Mouse (Mus musculus): ENCODE data around the gene Olfr1291-ps1. TPM values are rescaled to one million over a fixed set of nuclear protein-coding genes. Genes with fewer than 3 reads are reported as not detected.

Olfr1291-ps1 gene
- not detected for total RNA-seq (2018; cell fraction: chromatin; rRNA removed)
- total RNA-seq (2018; cell fraction: cytosol; rRNA removed): not detected
- not detected for total RNA-seq (2018; cell fraction: nucleus; rRNA removed)
- not detected in 3 replicates for polyA plus RNA-seq (2018)

DNA sequence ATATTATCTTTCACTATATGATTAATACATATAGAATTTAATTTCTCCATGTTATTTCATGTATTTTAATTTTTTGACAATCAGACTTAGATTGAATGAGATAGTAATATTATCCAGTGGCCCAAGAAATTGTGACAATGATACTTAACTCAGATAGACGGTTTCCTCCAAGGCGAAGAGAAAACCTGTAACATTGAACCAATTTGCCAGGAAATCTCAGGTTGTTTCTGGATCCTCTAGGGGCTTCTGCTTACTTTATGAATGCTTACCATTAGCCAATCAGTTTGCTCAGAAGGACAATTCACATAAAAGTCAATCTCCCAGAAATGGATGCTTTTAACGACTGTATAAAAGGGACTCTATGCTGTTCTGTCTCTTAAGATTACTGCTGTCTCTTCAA is at the start of gene Olfr1291-ps1:
TSS of gene Olfr1291-ps1 (plus strand) at position 301 of the 400 bp plus-strand sequence.
- WGBS (ENCODE audit: missing documents): 82% methylated on average over 3 of the region's 3 CpGs
- H3K27ac ChIP-seq: no peak within 1 kb of the TSS
- no peaks in the 10 kb centered on the region for H3K36me3 ChIP-seq (ENCODE audit: inconsistent target)
- no peaks in the 10 kb centered on the region for H3K79me2 ChIP-seq (ENCODE audit: inconsistent target)
- no peak within 1 kb of the TSS for H3K4me3 ChIP-seq (ENCODE audit: inconsistent target)

DNA sequence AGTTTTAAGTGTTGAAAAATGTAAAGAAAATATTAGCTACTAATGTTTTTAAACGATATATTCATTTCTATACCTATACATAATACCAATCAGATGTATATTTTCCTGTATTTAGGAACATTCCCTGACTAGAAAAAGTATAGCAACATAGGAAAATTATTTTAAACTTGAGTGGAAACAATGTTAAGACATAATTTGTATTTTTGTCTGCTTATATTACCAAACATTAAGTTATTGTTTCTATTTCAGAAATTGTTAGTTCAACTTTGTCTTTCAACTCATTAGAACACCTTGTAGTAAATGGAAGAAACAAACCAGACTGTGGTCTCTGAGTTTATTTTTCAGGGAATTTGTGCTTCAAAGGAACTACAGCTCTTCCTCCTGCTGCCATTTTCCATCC is 48.1 kb upstream of the Olfr1291-ps1 start, which contains the start of gene Olfr1287:
TSS of gene Olfr1287 (plus strand) at position 301 of the 400 bp plus-strand sequence.
- Histone ChIP-seq H3K79me2 (ENCODE audit: inconsistent target) (no peaks in the 10 kb centered on the region), H3K36me3 (ENCODE audit: inconsistent target) (no peaks in the 10 kb centered on the region), H3K4me3 (ENCODE audit: inconsistent target) (no peak within 1 kb of the TSS), H3K27ac (no peak within 1 kb of the TSS)
- WGBS (ENCODE audit: missing documents): 90% methylated on average over 1 of the region's 1 CpGs

DNA sequence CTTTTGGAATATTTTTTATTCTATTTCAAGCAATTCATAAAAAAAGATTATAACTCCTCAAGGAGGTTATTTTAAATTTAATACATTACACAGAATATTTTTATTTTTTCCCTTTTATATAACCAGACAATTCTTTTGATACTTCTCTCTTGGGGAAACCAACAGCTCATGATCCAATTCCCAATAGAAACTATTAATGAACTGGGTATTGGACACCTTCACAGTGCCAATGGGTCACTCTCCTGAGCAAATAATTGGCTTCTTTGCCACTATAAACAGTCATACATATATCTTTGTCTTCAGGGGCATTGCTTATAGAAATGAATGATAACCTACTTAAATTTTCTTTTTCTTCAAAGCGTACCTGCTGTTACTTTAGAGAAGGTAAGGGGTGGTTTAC is 23.2 kb upstream of the Olfr1291-ps1 start, which contains the start of gene Olfr1288:
TSS of gene Olfr1288 (plus strand) at position 301 of the 400 bp plus-strand sequence.
- Histone ChIP-seq H3K36me3 (ENCODE audit: inconsistent target) (no peaks in the 10 kb centered on the region), H3K79me2 (ENCODE audit: inconsistent target) (no peaks in the 10 kb centered on the region), H3K27ac (no peak within 1 kb of the TSS), H3K4me3 (ENCODE audit: inconsistent target) (no peak within 1 kb of the TSS)
- WGBS (ENCODE audit: missing documents): 100% methylated on average over 1 of the region's 1 CpGs

DNA sequence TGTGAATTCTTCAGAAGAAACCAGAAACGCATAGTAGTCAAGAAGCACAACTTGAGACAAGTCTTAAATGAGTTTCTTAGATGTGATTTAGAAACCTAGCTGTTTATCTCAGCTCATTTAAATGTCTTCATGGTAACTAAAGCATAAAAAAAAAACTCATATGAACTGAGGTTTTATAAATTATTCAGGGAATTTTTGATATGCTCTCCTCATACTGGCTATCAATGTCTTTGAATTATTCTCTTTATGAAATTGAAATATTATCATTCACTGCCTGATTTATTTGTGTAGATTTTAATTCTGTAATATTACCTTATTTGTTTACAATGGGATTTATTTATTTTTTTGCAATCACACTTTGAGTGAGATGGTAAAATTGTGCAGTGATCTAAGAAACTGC is 16.5 kb upstream of the Olfr1291-ps1 start, which contains the start of gene Olfr1289:
TSS of gene Olfr1289 (plus strand) at position 301 of the 400 bp plus-strand sequence.
- H3K36me3 ChIP-seq (ENCODE audit: inconsistent target): no peaks in the 10 kb centered on the region
- H3K27ac ChIP-seq: no peak within 1 kb of the TSS
- H3K79me2 ChIP-seq (ENCODE audit: inconsistent target): no peaks in the 10 kb centered on the region
- no peak within 1 kb of the TSS for H3K4me3 ChIP-seq (ENCODE audit: inconsistent target)
- WGBS (ENCODE audit: missing documents): 71% methylated on average over 1 of the region's 1 CpGs

DNA sequence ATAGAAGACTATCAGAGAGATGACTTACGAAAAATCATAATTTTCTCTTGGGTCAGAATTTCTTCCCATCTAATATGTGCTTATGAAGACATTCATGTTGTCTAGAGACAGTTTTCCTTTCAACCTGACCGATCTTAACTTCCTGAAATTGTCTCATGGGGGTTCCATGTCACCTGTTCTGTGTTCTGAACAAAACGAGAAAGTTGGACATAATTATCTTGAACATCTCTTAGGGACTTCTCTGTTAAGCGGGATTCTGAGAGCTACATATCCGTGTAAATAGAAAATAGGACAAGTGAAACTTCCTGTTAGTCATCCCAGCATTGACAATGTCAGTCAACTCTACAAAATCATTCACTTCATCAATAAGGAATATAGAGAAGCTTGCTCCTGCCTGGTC is 3.3 kb upstream of the Olfr1291-ps1 start, which contains the start of gene Olfr1290:
TSS of gene Olfr1290 (minus strand) at position 101 of the 400 bp plus-strand sequence.
- no peaks in the 10 kb centered on the region for H3K79me2 ChIP-seq (ENCODE audit: inconsistent target)
- no peaks in the 10 kb centered on the region for H3K36me3 ChIP-seq (ENCODE audit: inconsistent target)
- no peak within 1 kb of the TSS for H3K27ac ChIP-seq
- 72% methylated on average over 5 of the region's 5 CpGs for WGBS (ENCODE audit: missing documents)
- H3K4me3 ChIP-seq (ENCODE audit: inconsistent target): no peak within 1 kb of the TSS

DNA sequence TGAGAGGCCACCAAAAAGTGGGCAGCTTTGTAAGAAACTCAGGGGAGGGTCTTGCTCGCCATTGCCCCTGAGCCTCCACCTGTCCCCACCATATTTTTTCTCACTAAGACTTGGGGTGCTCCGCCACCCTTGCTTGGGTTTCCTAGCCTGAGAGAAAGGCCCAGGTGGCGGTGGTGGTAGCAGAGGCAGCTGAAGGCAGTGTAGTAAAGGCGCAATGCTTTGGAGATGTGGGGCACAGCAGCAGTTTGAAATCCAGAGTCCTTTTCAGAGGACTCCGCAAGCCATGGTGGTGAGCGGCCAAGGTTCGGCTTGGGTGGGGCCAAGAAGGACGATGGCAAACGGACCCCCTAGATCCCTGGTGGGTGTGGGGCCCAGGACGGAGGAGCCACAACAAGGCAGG is 20.5 kb downstream of the Olfr1291-ps1 start:
- 87% methylated on average over 10 of the region's 10 CpGs for WGBS (ENCODE audit: missing documents)
- no peaks in the 10 kb centered on the region for H3K79me2 ChIP-seq (ENCODE audit: inconsistent target)
- H3K27ac ChIP-seq: no peak overlapping the region
- H3K36me3 ChIP-seq (ENCODE audit: inconsistent target): no peaks in the 10 kb centered on the region
- H3K4me3 ChIP-seq (ENCODE audit: inconsistent target): no peak overlapping the region

DNA sequence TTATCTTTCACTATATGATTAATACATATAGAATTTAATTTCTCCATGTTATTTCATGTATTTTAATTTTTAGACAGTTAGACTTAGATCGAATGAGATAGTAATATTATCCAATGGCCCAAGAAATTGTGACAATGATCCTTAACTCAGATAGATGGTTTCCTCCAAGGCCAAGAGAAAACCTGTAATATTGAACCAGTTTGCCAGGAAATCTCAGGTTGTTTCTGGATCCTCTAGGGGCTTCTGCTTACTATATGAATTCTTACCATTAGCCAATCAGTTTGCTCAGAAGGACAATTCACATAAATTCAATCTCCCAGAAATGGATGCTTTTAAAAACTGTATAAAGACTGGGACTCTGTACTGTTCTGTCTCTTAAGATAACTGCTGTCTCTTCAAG is 27.9 kb downstream of the Olfr1291-ps1 start, which contains the start of gene Olfr1293-ps:
TSS of gene Olfr1293-ps (plus strand) at position 301 of the 400 bp plus-strand sequence.
- Histone ChIP-seq H3K27ac (no peak within 1 kb of the TSS), H3K79me2 (ENCODE audit: inconsistent target) (no peaks in the 10 kb centered on the region), H3K36me3 (ENCODE audit: inconsistent target) (no peaks in the 10 kb centered on the region), H3K4me3 (ENCODE audit: inconsistent target) (no peak within 1 kb of the TSS)
- WGBS (ENCODE audit: missing documents): 80% methylated on average over 1 of the region's 1 CpGs

DNA sequence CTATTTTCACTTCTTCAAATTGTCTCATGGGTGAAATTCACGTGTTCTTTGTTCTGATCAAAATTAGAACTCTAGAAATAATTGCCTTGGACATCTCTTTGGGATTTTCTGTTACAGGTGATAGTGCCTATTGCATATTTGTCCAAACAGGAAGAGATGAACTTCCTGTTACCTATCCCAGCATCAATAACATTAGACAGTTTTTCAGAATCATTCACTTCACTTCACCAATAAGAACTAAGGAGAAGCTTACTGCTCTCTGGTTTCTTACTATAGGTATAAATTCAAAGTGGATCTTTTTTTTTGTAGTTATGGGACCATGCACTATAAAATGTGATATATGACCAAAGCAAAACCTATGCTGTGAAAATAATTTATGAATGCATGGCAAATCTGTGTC is 43.2 kb downstream of the Olfr1291-ps1 start, which contains the start of gene Olfr1294:
TSS of gene Olfr1294 (minus strand) at position 101 of the 400 bp plus-strand sequence.
- no peak within 1 kb of the TSS for H3K27ac ChIP-seq
- H3K79me2 ChIP-seq (ENCODE audit: inconsistent target): no peaks in the 10 kb centered on the region
- no peak within 1 kb of the TSS for H3K4me3 ChIP-seq (ENCODE audit: inconsistent target)
- no peaks in the 10 kb centered on the region for H3K36me3 ChIP-seq (ENCODE audit: inconsistent target)
- 56% methylated on average over 1 of the region's 1 CpGs for WGBS (ENCODE audit: missing documents)

Other genes starting within 250 kb of the Olfr1291-ps1 start
- gene Olfr1276, start 242.7 kb upstream of the Olfr1291-ps1 start, polyA plus RNA-seq (2018): not detected in 3 replicates
- gene Olfr1277, start 223.1 kb upstream of the Olfr1291-ps1 start, polyA plus RNA-seq (2018): not detected in 3 replicates
- not detected in 3 replicates for gene Olfr1278, start 207.0 kb upstream of the Olfr1291-ps1 start, polyA plus RNA-seq (2018)
- not detected in 3 replicates for gene Olfr1279, start 196.5 kb upstream of the Olfr1291-ps1 start, polyA plus RNA-seq (2018)
- not detected in 3 replicates for gene Olfr1280, start 183.2 kb upstream of the Olfr1291-ps1 start, polyA plus RNA-seq (2018)
- gene Olfr1281, start 170.7 kb upstream of the Olfr1291-ps1 start, polyA plus RNA-seq (2018): not detected in 3 replicates
- gene Olfr1282, start 161.1 kb upstream of the Olfr1291-ps1 start, polyA plus RNA-seq (2018): not detected in 3 replicates
- not detected in 3 replicates for gene Olfr1283, start 130.4 kb upstream of the Olfr1291-ps1 start, polyA plus RNA-seq (2018)
- not detected in 3 replicates for gene Olfr1284, start 121.7 kb upstream of the Olfr1291-ps1 start, polyA plus RNA-seq (2018)
- gene Olfr1286, start 74.1 kb upstream of the Olfr1291-ps1 start, polyA plus RNA-seq (2018): not detected in 3 replicates
- gene Olfr1287, start 48.0 kb upstream of the Olfr1291-ps1 start, polyA plus RNA-seq (2018): not detected in 3 replicates
- gene Olfr1288, start 23.1 kb upstream of the Olfr1291-ps1 start, polyA plus RNA-seq (2018): not detected in 3 replicates
- gene Olfr1289, start 16.4 kb upstream of the Olfr1291-ps1 start, polyA plus RNA-seq (2018): not detected in 3 replicates
- not detected in 3 replicates for gene Olfr1290, start 3.4 kb upstream of the Olfr1291-ps1 start, polyA plus RNA-seq (2018)
- gene Olfr1293-ps, start 28.0 kb downstream of the Olfr1291-ps1 start, polyA plus RNA-seq (2018): not detected in 3 replicates
- gene Olfr1294, start 43.1 kb downstream of the Olfr1291-ps1 start, polyA plus RNA-seq (2018): not detected in 3 replicates
- not detected in 3 replicates for gene Olfr1295, start 72.5 kb downstream of the Olfr1291-ps1 start, polyA plus RNA-seq (2018)
- not detected in 3 replicates for gene Olfr1297, start 129.3 kb downstream of the Olfr1291-ps1 start, polyA plus RNA-seq (2018)
- not detected in 3 replicates for gene Olfr1298, start 152.0 kb downstream of the Olfr1291-ps1 start, polyA plus RNA-seq (2018)
- not detected in 3 replicates for gene Olfr1299, start 164.2 kb downstream of the Olfr1291-ps1 start, polyA plus RNA-seq (2018)

Measured in macrophage (primary cell).